Mouse (Mus musculus): ENCODE measurements around the gene Tmem145.
A peak's percentile ranks its signal among the peaks of the same experiment; 100 is the strongest.
"Not testable (repeated sequence)": the region's sequence is repeated elsewhere in the genome, so short reads cannot be mapped to it uniquely, and the experiment has no call there.

Gene Tmem145

DNA sequence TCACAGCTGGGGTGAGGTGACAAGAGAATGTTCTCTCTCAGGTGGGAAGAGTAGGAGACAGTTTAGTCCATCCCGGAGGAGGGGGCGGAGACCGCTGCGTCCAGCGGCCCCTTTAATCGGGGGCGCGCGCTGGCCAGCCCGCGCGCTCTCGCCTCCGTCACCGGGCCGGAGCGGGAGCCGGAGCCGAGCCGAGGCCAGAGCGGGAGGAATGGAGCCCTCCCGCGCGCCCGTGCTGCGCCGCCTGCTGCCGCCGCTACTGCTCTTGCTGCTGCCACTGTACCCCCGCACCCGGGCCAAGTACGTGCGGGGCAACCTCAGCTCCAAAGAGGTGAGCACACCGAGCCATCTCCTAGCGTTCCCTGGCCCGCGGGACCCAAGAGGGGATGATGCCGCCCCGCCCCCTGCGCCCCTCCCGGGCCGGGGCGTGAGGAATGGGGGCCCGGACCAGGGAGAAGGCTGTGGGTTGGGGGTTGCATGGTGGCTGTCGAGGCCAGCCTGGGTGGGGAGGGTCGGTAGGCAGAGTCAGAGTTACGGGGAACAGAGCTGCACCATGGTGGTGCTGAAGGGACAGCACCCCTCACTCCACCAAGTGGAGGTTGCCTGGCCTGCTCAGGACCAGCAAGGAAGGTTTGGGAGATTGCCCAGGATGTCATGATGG, at the start of gene Tmem145:
Gene Tmem145, plus strand, starts transcription at position 151 of the 658 bp plus-strand sequence.
- DNase-seq = peak; percentile 41

DNA sequence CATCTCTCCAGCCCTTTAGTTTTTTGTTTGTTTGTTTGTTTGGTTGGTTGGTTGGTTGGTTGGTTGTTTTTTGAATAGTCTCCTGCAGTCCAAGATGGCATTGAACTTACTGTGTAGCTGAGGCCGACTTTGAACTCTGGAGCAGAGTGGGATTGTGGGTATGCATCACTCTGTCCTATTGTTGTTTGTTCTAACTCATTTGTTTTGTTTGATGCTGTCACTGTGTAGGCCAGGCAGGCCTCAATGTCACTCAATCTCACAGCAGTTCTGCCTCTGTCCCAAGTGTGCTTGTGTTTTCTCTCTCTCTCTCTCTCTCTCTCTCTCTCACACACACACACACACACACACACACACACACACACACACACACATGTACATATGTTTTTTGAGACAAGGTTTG, 44.0 kb upstream of the Tmem145 start:
- no peak for DNase-seq

DNA sequence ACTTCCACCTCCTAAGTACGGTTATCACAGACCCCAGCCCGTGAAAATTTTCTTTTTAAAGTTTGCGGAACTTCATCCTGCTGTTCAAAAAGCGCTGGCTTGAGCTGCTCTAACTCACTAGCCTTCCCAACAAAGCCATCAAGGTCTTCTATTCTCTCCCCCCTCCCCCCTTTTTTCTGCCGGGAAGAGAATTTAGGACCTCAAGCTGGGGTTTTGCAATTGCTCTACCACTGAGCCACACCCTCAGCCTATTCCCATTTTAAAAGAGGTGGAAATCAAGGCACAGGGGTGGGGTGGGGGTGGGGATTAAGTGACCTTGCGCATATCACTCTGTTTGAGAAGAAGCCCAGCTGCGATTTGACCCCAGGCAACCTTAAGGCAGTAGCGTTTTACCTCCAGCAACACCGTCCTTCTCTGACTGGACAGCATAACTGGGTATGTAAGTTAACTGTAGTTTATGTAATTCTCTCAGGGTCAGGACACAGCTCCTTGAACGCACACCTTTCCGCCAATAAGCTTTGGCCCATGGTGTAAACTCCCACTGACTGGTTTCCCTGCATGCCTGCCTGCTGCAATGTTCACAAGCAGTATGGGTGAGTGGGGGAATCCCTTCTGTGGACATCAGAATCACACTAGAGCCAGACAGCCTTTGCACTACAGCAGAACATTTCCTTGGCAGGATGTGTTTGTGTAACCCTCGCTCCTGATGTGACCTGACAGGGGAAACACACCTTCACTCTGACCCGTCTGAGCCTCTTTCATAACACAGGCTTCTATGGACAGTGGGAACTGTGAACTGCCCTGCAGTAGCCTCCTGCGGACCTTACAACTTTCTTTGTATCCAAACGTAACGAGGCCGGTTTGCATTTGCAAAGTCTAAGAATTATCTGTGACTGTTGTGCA, 41.7 kb upstream of the Tmem145 start:
- DNase-seq = no peak

DNA sequence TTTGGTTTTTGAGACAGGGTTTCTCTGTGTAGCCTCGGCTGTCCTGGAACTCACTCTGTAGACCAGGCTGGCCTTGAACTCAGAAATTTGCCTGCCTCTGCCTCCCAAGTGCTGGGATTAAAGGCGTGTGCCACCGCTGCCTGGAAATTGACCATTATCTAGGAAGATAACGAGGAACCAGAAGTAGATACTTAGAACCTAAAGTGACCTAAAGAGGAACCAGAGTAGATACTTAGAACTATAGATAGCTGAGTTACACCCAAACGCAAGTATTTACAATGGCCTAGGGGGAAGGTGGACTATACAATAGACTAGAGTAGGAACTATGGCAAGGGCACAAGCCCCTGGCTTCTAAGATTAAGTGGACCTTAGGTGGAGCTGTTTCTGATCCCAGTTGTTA, 40.2 kb upstream of the Tmem145 start:
- not testable (repeated sequence) for DNase-seq

DNA sequence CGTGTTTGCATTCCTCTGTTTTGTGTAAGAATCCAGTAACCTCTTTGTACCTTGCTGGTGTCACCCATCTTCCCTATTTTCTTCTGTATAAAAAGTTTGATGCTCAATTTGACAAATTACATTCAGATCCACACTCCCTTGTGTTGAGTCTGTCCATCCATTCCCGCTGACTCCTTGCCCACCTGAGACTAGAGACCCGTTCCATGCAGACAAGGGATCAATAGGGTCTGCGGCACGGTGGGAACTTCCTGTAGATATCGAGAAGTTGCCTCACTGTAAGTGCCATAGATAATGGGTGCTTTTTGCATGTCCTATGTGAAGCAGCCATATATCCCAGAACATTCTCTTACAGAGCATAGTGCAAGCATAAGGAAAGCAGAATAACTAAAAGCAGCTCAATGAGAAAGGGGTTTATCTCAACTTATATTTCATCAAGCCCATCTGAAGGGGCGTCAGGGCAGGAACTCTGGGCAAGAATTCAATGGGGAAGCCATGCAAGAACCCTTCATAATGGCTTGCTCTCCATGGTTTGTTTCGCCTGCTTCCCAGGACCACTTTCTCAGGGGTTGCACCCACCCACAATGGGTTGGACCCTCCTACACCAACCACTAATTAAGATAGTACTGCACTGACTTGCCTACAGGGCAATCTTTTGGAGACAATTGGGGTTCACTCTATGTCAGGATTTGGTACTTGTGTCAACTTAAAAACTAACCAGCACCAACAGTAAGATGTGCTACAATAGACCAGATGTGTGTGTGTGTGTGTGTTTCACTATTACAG, 39.5 kb upstream of the Tmem145 start:
- no peak for DNase-seq

DNA sequence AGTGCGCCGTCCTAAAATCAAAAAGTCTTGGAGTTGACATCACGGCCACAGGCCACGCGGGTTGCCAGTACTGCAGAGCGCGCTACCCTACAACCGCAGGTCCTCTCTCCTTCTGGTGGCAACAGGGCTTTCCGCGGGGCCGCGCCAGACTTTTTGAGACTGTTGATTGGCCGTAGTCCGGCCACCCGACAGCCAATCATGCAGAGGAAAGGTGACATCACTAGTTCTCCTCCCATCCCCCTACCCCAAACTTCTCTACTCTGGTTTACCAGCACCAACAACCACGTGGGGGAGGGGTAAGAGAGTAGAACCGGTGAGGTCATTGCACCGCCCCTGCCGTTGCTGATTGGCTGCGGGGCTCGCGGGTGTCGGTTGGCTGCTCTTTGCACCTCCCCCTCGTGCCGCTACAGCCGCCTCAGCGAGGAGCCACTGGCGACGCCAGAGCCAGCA, 38.6 kb upstream of the Tmem145 start, which contains the start of gene Cic:
Gene Cic, plus strand, starts transcription at position 404 of the 450 bp plus-strand sequence.
- peak; percentile 100 for DNase-seq

DNA sequence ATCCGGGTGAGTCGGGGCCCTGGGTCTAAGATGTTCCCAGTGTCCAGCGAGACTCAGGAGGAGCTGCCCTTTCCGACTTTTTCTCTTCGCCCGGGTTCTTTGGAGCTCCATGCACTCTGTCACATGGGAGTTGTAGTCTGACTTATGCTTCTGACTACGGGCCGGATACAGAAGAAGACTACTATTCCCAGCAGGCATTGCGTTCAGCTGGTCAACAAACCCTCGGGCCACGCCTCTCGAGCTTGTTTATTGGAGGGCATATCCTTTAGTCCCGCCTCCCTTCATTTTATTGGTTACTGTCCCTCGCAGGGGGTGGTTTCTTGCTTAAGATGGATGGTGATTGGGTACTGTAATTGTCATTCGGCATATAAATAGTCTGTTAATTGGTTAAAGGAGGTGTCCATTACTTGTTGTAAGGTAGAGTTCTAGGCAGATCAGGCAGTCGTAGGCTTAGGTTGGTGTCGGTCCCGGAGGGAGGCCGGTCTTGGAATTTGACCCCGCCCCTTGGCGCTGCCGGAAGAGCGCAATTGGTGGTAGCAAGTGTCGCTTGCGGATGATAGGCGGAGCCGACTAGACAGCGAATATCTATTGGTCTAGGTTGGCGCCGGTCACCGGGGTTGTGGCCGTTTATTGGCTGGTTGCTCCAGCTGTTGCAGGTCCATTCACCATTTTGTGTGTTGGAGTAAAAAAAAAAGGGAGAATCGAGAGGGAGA, 38.0 kb upstream of the Tmem145 start:
- peak; percentile 100 for DNase-seq

DNA sequence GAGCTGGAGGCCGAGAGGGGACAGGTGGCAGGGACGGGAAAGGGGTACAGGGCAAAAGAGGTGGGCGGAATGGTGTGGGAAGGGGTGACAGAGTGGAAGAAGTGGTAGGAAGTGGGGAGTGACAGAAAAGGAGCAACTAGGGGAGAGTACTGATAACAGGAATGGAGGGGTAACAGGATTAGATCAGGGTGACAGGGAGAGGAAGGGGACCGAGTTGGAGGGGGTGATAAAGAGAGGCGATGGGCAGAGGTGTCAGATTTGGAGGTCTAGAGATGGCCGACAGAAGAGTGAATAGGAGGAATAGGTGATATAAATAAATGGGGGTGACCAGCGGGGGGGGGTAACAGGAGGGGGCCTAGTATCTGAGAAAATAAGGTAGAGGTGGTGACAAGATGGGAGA, 37.3 kb upstream of the Tmem145 start:
- no peak for DNase-seq

DNA sequence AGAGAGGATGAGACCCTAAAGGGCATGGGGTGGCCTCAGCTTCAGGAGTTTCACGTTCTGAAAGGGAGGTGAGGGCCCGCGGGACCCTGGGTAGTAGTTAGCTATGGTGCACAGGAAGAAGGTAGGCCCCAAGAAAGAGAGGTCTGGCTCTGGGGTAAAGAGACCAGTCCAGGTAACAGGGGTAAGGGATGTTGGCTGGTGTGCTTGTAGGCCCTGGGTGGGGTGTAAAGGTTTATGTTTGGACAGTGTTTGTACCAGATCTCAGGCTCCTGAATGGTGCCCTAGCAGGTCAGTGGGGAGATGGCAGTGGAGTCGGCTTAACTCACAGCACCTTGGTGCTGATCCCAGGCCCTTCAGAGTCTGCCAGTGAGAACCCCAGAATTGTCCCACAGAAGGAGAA, 36.9 kb upstream of the Tmem145 start:
- no peak for DNase-seq

DNA sequence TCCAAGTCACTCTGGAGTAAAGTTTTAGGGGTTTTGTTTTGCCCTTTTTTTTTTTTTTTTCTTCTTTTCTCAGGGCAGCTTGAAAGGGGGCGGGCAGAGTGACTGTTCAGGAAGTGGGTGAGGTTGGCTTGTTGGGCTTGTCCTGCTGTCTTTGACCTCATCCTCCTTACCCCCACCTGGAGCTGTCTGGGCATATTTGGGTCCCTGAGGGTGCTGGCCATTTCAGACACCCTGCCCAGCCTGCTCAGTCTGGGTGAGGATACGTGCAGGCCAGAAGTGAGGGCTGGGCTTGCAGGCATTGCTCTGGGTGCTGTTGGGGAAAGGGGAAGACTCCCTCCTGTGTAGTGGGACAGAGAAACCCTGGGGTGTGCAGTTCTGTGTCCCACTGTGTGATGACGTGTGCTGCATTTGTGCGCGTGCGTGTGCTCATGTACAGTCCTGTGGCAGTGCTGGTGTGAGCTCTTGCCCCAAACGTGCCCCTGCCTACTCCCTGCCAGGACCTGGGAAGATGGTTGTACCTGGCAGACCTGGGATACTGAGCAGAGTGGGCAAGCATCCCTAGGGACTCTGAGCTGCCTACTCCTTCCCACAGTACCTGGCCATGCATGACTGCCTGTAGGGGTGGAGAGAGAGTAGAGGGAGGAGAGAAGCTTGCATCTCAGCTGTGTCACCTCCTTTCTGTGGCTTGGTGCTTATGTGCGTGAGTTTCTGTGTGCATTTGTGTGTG, 36.2 kb upstream of the Tmem145 start:
- no peak for DNase-seq

DNA sequence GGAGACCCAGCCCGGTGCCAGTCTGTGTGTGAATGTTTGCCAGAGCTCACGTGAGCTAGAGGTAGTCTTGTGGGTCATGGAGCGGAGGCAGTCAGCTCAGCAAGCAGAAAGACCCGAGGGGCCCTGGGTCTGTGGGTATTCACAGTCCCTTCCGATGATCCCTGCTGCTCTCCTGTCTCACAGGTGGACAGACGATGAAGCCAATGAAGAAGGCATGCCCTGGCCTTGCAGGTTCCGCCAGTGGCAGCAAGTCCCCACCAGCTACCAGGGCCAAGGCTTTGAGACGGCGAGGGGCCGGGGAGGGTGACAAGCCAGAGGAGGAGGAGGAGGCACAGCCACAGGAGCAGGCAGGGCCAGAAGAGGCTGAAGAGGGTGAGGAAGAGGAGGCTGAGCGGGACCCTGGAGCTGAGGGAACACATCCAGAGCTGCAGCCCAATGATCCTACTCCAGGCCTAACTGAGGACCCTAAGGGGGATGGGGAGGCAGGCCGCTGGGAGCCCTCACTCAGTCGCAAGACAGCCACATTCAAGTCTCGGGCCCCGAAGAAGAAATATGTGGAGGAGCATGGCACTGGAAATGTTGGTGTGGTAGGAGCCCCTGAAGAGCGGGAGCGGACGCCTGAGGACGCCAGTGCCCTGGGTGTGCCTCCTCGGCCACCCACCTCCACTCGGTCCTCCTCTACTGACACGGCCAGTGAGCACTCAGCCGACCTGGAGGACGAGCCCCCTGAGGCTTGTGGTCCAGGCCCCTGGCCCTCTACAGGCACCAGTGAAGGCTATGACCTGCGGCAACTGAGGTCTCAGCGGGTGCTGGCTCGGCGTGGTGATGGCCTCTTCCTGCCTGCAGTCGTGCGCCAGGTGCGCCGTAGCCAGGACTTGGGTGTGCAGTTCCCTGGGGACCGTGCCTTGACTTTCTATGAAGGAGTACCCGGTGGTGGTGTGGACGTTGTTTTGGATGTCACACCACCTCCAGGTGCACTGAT, 35.0 kb upstream of the Tmem145 start:
- no peak for DNase-seq

DNA sequence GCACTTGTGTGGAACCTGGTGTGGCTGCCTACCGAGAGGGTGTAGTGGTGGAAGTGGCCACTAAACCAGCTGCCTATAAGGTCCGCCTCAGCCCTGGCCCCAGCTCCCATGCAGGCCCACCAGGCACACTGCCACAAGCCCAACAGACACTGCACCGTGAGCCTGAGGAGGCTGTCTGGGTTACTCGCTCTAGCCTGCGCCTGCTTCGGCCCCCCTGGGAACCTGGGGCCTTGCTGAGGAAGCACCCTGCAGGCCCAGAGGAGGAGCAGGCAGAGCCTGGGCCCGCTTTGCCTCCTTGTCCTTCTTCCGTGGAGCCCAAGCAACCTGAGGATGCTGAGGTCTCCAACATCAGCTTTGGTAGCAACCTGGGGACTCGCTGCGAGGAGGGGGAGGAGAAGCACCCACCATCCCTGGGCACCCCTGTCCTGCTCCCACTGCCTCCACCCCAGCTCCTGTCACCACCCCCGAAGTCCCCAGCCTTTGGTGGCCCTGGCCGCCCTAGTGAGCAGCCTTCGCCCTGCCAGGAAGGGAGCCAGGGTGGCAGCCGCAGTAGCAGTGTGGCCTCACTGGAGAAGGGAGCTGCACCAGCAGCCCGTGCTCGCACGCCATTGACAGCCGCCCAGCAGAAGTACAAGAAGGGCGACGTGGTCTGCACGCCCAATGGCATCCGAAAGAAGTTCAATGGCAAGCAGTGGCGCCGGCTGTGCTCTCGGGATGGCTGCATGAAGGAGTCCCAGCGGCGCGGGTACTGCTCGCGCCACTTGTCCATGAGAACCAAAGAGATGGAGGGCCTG, 34.1 kb upstream of the Tmem145 start:
- DNase-seq = no peak

DNA sequence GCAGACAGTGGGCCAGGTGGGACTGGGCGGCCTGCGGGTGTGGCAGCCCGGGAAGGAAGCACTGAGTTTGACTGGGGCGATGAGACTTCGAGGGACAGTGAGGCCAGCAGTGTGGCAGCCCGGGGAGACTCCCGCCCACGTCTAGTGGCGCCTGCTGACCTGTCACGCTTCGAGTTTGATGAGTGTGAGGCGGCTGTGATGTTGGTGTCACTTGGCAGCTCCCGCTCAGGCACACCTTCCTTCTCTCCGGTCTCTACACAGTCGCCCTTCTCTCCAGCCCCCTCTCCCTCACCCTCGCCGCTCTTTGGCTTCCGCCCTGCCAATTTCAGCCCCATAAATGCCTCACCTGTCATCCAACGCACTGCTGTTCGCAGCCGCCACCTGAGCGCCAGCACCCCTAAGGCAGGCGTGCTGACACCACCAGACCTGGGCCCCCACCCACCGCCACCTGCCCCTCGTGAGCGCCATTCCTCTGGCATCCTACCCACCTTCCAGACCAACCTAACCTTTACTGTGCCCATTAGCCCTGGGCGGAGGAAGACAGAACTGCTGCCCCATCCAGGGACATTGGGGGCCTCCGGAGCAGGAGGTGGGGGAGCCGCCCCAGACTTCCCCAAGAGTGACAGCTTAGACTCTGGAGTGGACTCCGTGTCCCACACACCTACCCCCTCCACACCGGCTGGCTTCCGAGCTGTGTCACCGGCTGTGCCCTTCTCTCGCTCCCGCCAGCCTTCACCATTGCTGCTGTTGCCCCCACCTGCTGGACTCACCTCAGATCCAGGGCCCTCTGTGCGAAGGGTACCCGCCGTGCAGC, 33.3 kb upstream of the Tmem145 start:
- no peak for DNase-seq

DNA sequence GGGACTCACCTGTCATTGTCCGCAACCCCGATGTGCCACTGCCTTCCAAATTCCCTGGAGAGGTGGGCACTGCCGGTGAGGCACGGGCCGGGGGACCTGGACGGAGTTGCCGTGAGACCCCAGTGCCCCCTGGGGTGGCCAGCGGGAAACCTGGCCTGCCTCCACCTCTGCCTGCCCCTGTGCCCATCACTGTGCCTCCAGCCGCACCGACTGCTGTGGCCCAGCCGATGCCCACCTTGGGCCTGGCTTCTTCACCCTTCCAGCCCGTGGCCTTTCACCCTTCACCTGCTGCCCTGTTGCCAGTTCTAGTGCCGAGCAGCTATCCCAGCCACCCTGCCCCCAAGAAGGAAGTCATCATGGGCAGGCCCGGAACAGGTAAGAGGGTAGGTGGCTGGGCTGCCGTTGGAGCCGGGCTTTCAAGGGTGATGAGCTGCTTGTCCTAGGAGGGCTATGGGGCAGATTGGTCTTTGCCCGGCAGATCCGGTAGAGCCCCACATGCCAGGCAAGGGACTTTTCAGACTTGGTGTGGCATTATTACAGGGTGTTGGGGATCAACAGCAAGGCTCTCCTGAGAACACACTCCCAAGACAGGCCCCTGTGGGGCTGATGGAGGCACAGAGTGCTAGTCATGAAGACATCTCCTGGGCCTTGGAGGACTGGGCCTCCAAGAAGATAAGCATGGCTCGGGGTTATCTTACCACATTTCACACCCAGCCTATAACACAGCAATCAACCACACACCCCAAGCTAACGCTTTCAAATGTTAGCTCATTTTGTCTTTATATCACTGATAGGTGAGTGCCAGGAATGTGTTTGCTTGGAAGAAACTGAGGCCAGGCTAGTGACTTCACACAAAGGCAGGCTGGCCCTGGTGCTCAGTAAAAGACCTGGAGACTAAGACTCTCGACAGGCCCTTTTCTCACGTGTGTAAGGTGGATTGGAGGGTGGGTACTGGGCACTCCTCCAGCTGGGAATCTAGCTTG, 32.4 kb upstream of the Tmem145 start:
- no peak for DNase-seq

DNA sequence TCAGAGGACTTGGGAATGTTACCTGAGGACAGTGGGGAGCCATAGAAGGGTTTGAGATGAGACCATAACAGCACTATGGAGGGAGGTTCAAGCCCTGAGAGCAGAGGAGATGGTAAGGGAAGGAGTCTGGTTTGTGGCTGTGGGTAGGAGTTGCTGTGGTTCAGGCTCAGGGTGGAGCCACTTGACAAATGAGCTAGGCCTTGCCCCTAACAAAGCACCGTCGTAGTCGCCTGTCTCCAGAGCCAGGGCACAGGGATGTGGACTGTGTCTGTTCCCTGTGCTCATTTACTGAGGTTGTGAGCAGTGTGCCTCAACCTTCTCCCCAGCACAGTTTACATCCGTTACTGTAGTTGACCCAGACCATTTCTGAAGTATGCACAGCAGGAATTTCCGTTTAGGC, 31.3 kb upstream of the Tmem145 start:
- DNase-seq = no peak

DNA sequence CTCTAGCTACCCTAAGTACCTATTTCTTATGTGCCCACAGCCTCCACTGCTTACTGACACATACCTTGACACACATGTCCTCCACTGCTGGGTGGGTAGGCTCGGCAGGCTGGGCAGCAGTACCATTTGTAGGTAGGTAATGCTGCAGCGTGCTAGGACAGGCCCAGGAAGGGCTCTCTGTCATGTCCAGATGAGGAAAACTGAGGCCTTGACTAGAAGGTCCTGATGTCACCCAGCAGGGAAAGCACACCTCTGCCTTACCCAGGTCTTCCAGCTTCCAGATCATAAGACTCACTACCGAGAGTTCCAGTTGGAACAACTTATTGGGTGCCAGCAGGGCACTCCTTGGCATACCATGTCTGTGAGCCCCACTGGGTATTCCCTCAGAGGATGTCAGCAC, 30.9 kb upstream of the Tmem145 start:
- DNase-seq = no peak

DNA sequence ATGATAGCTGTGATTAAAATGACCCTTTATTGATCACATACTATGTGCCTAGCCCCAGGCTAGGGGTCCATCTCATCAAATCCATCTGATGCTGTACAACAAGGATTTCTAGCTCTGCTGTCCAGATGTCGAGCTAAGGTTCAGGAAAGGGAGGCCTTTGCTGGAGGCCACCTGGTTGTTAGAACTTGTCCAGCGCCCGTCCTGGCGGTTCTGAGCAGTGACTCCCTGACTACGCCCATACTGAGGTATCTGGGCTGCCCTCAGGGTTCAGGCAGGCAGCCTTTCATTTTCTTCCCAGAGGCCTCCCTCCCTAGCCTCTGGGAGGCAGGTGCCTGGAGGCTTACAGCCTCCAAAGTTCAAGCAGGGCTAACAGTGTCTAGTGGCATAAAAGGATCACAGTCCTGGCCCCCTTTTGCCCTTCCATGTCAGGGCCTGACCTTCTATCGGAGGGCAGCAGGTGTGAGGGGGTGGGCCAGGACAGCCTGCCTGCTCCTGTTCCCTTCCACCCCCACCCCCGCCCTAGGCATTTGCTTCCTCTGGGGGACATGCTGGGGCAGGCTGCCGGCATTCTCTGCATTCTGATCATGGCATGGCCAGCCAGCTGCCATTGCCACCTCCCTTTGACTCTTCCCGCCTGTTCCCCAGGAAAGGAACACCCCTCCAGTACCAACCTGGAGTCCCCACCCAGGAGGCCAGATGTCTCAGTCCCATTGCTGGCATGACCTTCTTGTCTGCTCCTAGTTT, 30.2 kb upstream of the Tmem145 start:
- no peak for DNase-seq

Data from lung, postnatal 36 days (tissue).